Mouse (Mus musculus) brain, adult 2 months (tissue): ENCODE measurements at regions not wholly inside any gene's neighbourhood (a gene's known extent, or its start where the extent isn't known, plus 50 kb on each side); places are given as distances from the start of the nearest gene placed in this dataset.

ENCODE experiments used
- DNase-seq: peaks from one replicate; pipeline ENCODE4 v3.0.0; 2011; ENCODE audit warnings: low read depth, low spot score

- DNase-seq: no peak
Measured at GRCm38 (mm10) chr6:102977122-102977521, 404.2 kb upstream of the Cntn3 start.

- no peak for DNase-seq
Measured at GRCm38 (mm10) chr6:103023326-103023725, 450.4 kb upstream of the Cntn3 start.

GRCm38 (mm10) chr6:103024006-103024405 is 451.1 kb upstream of the Cntn3 start:
- DNase-seq: peak; percentile 33

- peak; percentile 66 for DNase-seq
Measured at GRCm38 (mm10) chr6:103028150-103028549, 455.2 kb upstream of the Cntn3 start.

- peak; percentile 2 for DNase-seq
Measured at GRCm38 (mm10) chr6:103033418-103033817, 460.5 kb upstream of the Cntn3 start.

- DNase-seq: no peak
Measured at GRCm38 (mm10) chr6:103033919-103034318, 461.0 kb upstream of the Cntn3 start.

GRCm38 (mm10) chr6:103060591-103060990 is 449.8 kb upstream of the Chl1 start:
- peak; percentile 60 for DNase-seq

- peak; percentile 10 for DNase-seq
Measured at GRCm38 (mm10) chr6:103106189-103106588, 404.2 kb upstream of the Chl1 start.

GRCm38 (mm10) chr6:103119537-103119936 is 390.8 kb upstream of the Chl1 start:
- DNase-seq: no peak

GRCm38 (mm10) chr6:103140851-103141250 is 369.5 kb upstream of the Chl1 start:
- DNase-seq: peak; percentile 57

GRCm38 (mm10) chr6:103177851-103178250 is 332.5 kb upstream of the Chl1 start:
- DNase-seq: no peak

GRCm38 (mm10) chr6:103183355-103183754 is 327.0 kb upstream of the Chl1 start:
- no peak for DNase-seq

GRCm38 (mm10) chr6:103196838-103197237 is 313.5 kb upstream of the Chl1 start:
- DNase-seq: no peak

GRCm38 (mm10) chr6:103201605-103202004 is 308.8 kb upstream of the Chl1 start:
- peak; percentile 54 for DNase-seq

GRCm38 (mm10) chr6:103209202-103209601 is 301.2 kb upstream of the Chl1 start:
- DNase-seq: no peak

GRCm38 (mm10) chr6:103213160-103213559 is 297.2 kb upstream of the Chl1 start:
- DNase-seq: peak; percentile 6

- no peak for DNase-seq
Measured at GRCm38 (mm10) chr6:103236896-103237295, 273.5 kb upstream of the Chl1 start.

GRCm38 (mm10) chr6:103268984-103269383 is 241.4 kb upstream of the Chl1 start:
- peak; percentile 58 for DNase-seq

- no peak for DNase-seq
Measured at GRCm38 (mm10) chr6:103272216-103272615, 238.2 kb upstream of the Chl1 start.

GRCm38 (mm10) chr6:103275071-103275470 is 235.3 kb upstream of the Chl1 start:
- no peak for DNase-seq

- DNase-seq: peak; percentile 46
Measured at GRCm38 (mm10) chr6:103275476-103275875, 234.9 kb upstream of the Chl1 start.

- DNase-seq: no peak
Measured at GRCm38 (mm10) chr6:103296015-103296414, 214.4 kb upstream of the Chl1 start.

- DNase-seq: peak; percentile 75
Measured at GRCm38 (mm10) chr6:103306420-103307249, 203.8 kb upstream of the Chl1 start.

- no peak for DNase-seq
Measured at GRCm38 (mm10) chr6:103307250-103307580, 203.2 kb upstream of the Chl1 start.
